Mouse (Mus musculus): Measurements from ENCODE around the gene Vmn1r58. TPM values are rescaled to one million over a fixed set of nuclear protein-coding genes. Genes with fewer than 3 reads are reported as not detected.
"Not testable (repeated sequence)": the region's sequence is repeated elsewhere in the genome, so short reads cannot be mapped to it uniquely, and the experiment has no call there.

The Vmn1r58 gene
- not detected for total RNA-seq (2021)
- long read RNA-seq, experiment 1, result 0 reads
- long read RNA-seq, experiment 2, result 0 reads

DNA sequence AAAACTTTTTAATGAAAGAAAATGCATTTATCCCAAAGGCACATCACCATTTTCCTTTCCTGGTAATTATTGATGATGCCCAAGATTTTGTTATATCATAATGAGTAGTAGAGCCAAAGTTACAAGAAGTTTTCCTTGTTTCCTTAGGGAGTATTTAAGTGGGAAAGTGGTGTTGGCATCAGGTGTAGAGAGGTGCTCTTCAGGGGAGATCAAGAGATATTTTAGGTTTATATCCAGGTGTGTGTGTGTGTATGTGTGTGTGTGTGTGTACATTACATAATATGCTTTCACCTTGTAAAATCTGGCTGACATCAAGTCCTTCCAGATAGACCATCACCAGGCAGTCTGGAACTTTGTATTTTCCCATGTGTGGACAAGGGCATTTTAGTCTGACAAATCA is at the start of gene Vmn1r58:
Gene Vmn1r58, minus strand, starts transcription at position 101 of the 400 bp plus-strand sequence.
- intact Hi-C loops (cut with DNase I); DNase-seq (ENCODE audit: low spot score in 2 of 2): not testable (repeated sequence)

DNA sequence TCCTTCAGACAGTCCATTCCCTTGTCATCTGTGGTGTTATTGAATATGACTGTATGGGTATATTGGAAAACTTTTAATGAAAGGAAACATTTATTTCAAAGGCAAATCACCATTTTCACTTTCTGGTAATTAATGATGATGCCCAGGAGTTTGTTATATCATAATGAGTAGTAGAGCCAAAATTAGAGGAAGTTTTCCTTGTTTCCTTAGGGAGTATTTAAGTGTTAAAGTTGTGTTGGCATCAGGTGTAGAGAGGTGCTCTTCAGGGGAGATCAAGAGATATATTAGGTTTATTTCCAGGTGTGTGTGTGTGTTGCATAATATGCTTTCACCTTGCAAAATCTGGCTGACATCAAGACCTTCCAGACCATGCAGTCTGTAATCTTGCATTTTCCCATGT is 43.5 kb upstream of the Vmn1r58 start, which contains the start of gene Vmn1r59:
Gene Vmn1r59, minus strand, starts transcription at position 101 of the 400 bp plus-strand sequence.
- intact Hi-C loops (cut with DNase I), result no loop called here
- no peak for DNase-seq (ENCODE audit: low spot score in 2 of 2)

DNA sequence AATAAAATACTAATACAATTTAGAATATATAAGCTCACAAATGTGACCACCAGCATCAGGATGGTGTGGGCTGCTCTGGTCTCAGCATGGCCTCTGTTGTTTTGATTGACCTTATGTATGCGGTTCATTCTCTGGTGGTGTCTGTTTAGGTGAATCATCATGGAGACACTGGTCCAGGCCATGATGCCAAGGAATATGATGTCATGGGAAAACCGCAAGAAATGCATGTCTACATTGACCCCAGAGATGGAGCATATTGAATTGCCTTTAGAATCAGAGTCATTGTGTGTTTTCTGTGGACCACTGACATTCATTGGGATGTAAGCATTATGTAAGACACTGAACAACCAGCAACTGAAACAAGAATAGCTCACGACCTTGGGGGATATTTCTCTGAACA is 40.8 kb upstream of the Vmn1r58 start:
- DNase-seq (ENCODE audit: low spot score in 2 of 2); intact Hi-C loops (cut with DNase I): not testable (repeated sequence)

DNA sequence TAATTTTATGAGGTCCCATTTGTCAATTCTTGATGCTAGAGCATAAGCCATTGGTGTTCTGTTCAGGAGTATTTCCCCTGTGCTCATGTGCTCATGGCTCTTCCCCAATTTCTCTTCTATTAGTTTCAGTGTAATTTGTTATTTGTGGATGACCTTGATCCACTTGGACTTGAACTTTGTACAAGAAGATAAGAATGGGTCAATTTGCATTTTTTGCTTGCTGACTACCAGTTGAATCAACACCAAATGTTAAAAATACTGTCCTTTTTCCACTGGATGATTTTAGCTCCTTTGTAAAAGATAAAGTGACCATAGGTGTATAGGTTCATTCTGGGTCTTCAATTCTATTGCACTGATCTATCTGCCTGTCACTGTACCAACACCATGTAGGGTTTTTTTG is 35.4 kb upstream of the Vmn1r58 start:
- intact Hi-C loops (cut with DNase I), result no loop called here
- DNase-seq (ENCODE audit: low spot score in 2 of 2), result no peak

DNA sequence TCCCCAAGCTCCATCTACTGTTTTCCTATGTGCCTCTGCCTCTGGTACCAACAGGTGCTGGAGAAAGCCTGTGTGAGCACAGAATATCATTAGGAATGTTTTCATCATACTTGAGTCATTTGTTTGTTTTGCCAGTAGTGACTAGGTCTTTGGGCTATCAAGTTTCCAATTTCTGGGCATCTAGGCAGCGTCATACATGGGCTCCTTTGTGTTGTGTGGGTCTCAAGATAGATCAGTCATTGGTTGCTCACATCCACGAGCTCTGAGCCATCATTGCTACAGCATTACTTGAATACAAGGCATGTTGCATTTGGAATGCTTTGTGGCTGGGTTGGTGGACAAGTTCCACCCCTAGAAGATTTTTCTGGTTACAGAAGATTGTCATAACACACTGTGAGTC is 7.0 kb downstream of the Vmn1r58 start:
- intact Hi-C loops (cut with DNase I), result no loop called here
- DNase-seq (ENCODE audit: low spot score in 2 of 2), result no peak

DNA sequence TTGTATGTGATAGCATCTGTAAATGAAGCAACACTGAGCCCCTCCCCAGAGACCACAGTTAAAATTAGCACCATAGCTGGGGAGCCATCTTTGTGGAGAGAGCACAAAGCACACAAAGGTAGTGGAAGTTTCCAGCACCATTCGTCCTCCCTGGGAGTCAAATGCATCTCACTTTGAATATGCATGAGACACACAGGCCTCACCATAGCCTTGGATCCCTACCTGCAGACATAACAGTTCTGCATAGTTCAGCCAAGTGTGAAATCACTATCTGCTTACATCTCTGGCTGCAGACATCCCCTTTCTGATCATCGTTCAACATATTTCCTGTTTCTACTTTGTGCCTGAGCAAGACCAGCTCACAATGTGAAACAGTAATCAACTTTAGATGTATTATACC is 46.5 kb downstream of the Vmn1r58 start:
- intact Hi-C loops (cut with DNase I), result loop anchor here (2.0 kb wide), 1 partner anchor 32 kb away; no protein-coding TSS in a partner anchor
- no peak for DNase-seq (ENCODE audit: low spot score in 2 of 2)

DNA sequence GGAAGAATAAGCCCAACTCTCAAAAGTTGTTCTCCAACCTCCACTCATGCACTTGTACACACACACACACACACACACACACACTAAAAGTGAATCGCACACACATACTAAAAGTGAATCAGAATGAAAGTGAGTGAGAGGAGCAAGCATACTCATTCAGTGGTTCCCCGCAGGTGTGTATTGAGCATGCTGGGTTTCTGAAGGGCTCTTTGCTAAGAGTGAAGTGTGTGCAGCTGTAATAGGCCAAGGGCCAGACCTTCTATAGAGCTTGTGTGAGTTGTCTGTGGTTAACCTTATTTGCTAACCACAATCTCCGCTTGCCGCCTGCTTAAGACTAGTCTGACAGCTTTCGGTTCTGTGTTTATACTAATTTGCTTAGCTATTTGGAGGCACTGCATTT is 49.6 kb downstream of the Vmn1r58 start:
- intact Hi-C loops (cut with DNase I), result no loop called here
- DNase-seq (ENCODE audit: low spot score in 2 of 2), result no peak

Other genes with a start within 250 kb of the Vmn1r58 start
- gene Vmn1r56, start 216.6 kb downstream of the Vmn1r58 start, total RNA-seq (2021), result not detected
- gene Vmn1r57, start 194.9 kb downstream of the Vmn1r58 start, total RNA-seq (2021), result not detected
- gene Gm5065, start 62.9 kb downstream of the Vmn1r58 start, total RNA-seq (2021), result not detected
- not detected for gene Nlrp2, start 62.4 kb downstream of the Vmn1r58 start, total RNA-seq (2021)
- gene Vmn1r59, start 43.4 kb upstream of the Vmn1r58 start, total RNA-seq (2021), result not detected
- gene Vmn2r28, start 80.6 kb upstream of the Vmn1r58 start, total RNA-seq (2021), result not detected
- gene Vmn1r60, start 133.9 kb upstream of the Vmn1r58 start, total RNA-seq (2021), result not detected
- not detected for gene Vmn1r61, start 199.9 kb upstream of the Vmn1r58 start, total RNA-seq (2021)